Mouse (Mus musculus) kidney, embryonic 16.5 days (tissue): ENCODE measurements around the gene R3hdm1. TPM values are rescaled to one million over a fixed set of nuclear protein-coding genes. Genes with fewer than 3 reads are reported as not detected.
"Not testable (repeated sequence)": the region's sequence is repeated elsewhere in the genome, so short reads cannot be mapped to it uniquely, and the experiment has no call there.

Experiments
- ATAC-seq: fragments of 200-750 bp; cut with Nextera tagmentation; 2 replicates; pipeline ENCODE4 v1.8.0; 2017; ENCODE audit warnings: moderate TSS enrichment; ENCODE audit not compliant: low FRiP score, low TSS enrichment
- H3K27ac ChIP-seq: fragments of 300-500 bp; sonication (generic); 2 replicates; pipeline ENCODE4 v1.5.1; 2014; ENCODE audit warnings: low read length
- H3K27me3 ChIP-seq: fragments of 300-500 bp; sonication (generic); 2 replicates; pipeline ENCODE4 v1.6.1; 2014; ENCODE audit warnings: low read length, control low read depth, mixed read lengths; ENCODE audit not compliant: insufficient read depth
- H3K36me3 ChIP-seq: fragments of 300-500 bp; sonication (generic); 2 replicates; pipeline ENCODE4 v1.6.1; 2014; ENCODE audit warnings: low read length, control low read depth, mixed read lengths; ENCODE audit not compliant: insufficient read depth
- H3K4me1 ChIP-seq: fragments of 300-500 bp; sonication (generic); 2 replicates; pipeline ENCODE4 v1.6.1; 2014; ENCODE audit warnings: low read length, control low read depth, mixed read lengths; ENCODE audit not compliant: insufficient read depth
- H3K4me2 ChIP-seq: fragments of 300-500 bp; sonication (generic); replicated peaks from 2 replicates; pipeline ENCODE4 v1.6.1; 2014; ENCODE audit warnings: low read depth, low read length
- H3K4me3 ChIP-seq: fragments of 300-500 bp; sonication (generic); 2 replicates; pipeline ENCODE4 v1.5.1; 2014; ENCODE audit warnings: mild to moderate bottlenecking, low read length
- H3K9ac ChIP-seq: fragments of 300-500 bp; sonication (generic); replicated peaks from 2 replicates; pipeline ENCODE4 v1.6.1; 2014; ENCODE audit warnings: low read length
- H3K9me3 ChIP-seq: fragments of 300-500 bp; sonication (generic); 2 replicates; pipeline ENCODE4 v1.6.1; 2016; ENCODE audit warnings: low read length, control low read depth
- WGBS: fragments of 180-500 bp; shearing (Covaris S2); extraction: QIAGEN DNeasy Blood & Tissue Kit; methylation state at CpG from one replicate; pipeline ENCODE4 v1.1.7; 2014; 5-methylcytosine and 5-hydroxymethylcytosine counted together
- polyA plus RNA-seq: library from polyadenylated mRNA; unstranded; fragments of >200 nt; fragmentation: Nextera tagmentation; extraction: Ambion mirVana; gene quantifications from 2 replicates; pipeline ENCODE4 v1.2.1, GENCODE M21; 2015

The R3hdm1 gene
- polyA plus RNA-seq, 1 experiment from 2014 or later = 47.1 TPM

- no peak overlapping the region for H3K27ac ChIP-seq
- H3K4me3 ChIP-seq = no peak overlapping the region
- no peak for ATAC-seq
- 94% methylated on average over 4 of the region's 4 CpGs for WGBS
- H3K9ac ChIP-seq = no peak overlapping the region
- H3K4me2 ChIP-seq = no peak overlapping the region
- no peaks in the 10 kb centered on the region for H3K36me3 ChIP-seq
- no peaks in the 10 kb centered on the region for H3K9me3 ChIP-seq
- H3K27me3 ChIP-seq = no peaks in the 10 kb centered on the region
- no peaks in the 10 kb centered on the region for H3K4me1 ChIP-seq
Measured at GRCm38 (mm10) chr1:128120913-128121627, 18.0 kb downstream of the R3hdm1 start.

GRCm38 (mm10) chr1:128136222-128136621 lies 33.1 kb downstream of the R3hdm1 start:
- not testable (repeated sequence) for ATAC-seq, H3K27ac ChIP-seq, H3K4me1 ChIP-seq, H3K27me3 ChIP-seq, H3K36me3 ChIP-seq, H3K9ac ChIP-seq, H3K4me2 ChIP-seq, H3K4me3 ChIP-seq, H3K9me3 ChIP-seq

DNA sequence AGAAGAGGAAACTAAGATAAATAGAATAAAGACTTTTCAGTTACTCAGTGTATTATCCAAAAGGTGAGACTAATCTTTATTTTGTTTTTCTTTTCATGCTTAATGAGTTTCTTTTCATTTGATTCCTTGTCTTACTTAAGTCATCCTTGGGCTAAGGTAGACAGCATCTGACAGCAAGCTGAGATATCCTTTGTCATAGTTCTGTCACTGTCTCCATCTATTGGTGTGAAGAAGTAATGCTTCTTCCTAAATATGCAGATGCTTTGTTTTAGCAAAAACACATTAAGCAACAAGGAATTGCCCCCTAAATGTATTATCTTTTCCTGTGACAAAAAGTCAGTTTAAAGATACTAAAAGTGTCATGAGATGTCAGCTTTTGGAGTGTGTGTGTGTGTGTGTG lies 37.9 kb downstream of the R3hdm1 start:
- Histone ChIP-seq H3K27ac (no peak overlapping the region), H3K9me3 (no peaks in the 10 kb centered on the region), H3K4me3 (no peak overlapping the region), H3K4me2 (no peak overlapping the region), H3K36me3 (no peaks in the 10 kb centered on the region), H3K9ac (no peak overlapping the region), H3K27me3 (no peaks in the 10 kb centered on the region), H3K4me1 (no peaks in the 10 kb centered on the region)
- no peak for ATAC-seq

GRCm38 (mm10) chr1:128141737-128142136 lies 38.6 kb downstream of the R3hdm1 start:
- H3K4me1 ChIP-seq = no peaks in the 10 kb centered on the region
- H3K4me2 ChIP-seq = no peak overlapping the region
- H3K9me3 ChIP-seq = no peaks in the 10 kb centered on the region
- ATAC-seq = no peak
- H3K36me3 ChIP-seq = no peaks in the 10 kb centered on the region
- no peak overlapping the region for H3K4me3 ChIP-seq
- H3K27ac ChIP-seq = no peak overlapping the region
- H3K9ac ChIP-seq = no peak overlapping the region
- H3K27me3 ChIP-seq = no peaks in the 10 kb centered on the region

GRCm38 (mm10) chr1:128166956-128167355 lies 63.9 kb downstream of the R3hdm1 start:
- ATAC-seq = no peak
- no peaks in the 10 kb centered on the region for H3K9me3 ChIP-seq
- no peak overlapping the region for H3K27ac ChIP-seq
- H3K36me3 ChIP-seq = no peaks in the 10 kb centered on the region
- no peaks in the 10 kb centered on the region for H3K27me3 ChIP-seq
- no peak overlapping the region for H3K4me2 ChIP-seq
- 94% methylated on average over 1 of the region's 1 CpGs for WGBS
- no peak overlapping the region for H3K9ac ChIP-seq
- no peak overlapping the region for H3K4me3 ChIP-seq
- no peaks in the 10 kb centered on the region for H3K4me1 ChIP-seq

GRCm38 (mm10) chr1:128170104-128170503 lies 67.0 kb downstream of the R3hdm1 start:
- H3K4me3 ChIP-seq = no peak overlapping the region
- no peak overlapping the region for H3K27ac ChIP-seq
- H3K27me3 ChIP-seq = no peaks in the 10 kb centered on the region
- no peaks in the 10 kb centered on the region for H3K4me1 ChIP-seq
- H3K36me3 ChIP-seq = no peaks in the 10 kb centered on the region
- H3K9me3 ChIP-seq = no peaks in the 10 kb centered on the region
- no peak overlapping the region for H3K9ac ChIP-seq
- H3K4me2 ChIP-seq = no peak overlapping the region
- ATAC-seq = no peak

- no peak overlapping the region for H3K4me2 ChIP-seq
- ATAC-seq = no peak
- WGBS = 56% methylated on average over 2 of the region's 2 CpGs
- no peak overlapping the region for H3K27ac ChIP-seq
- no peaks in the 10 kb centered on the region for H3K4me1 ChIP-seq
- H3K27me3 ChIP-seq = no peaks in the 10 kb centered on the region
- H3K9ac ChIP-seq = no peak overlapping the region
- H3K9me3 ChIP-seq = no peaks in the 10 kb centered on the region
- H3K4me3 ChIP-seq = no peak overlapping the region
- peaks cover 23% of the 10 kb centered on the region for H3K36me3 ChIP-seq
Measured at GRCm38 (mm10) chr1:128191426-128191825, 88.3 kb downstream of the R3hdm1 start.

GRCm38 (mm10) chr1:128192369-128192768 lies 89.3 kb downstream of the R3hdm1 start:
- Histone ChIP-seq H3K27me3 (no peaks in the 10 kb centered on the region), H3K4me1 (no peaks in the 10 kb centered on the region), H3K27ac (no peak overlapping the region), H3K4me2 (no peak overlapping the region), H3K9me3 (no peaks in the 10 kb centered on the region), H3K4me3 (no peak overlapping the region), H3K9ac (no peak overlapping the region), H3K36me3 (peaks cover 19% of the 10 kb centered on the region)
- no peak for ATAC-seq
- 62% methylated on average over 7 of the region's 7 CpGs for WGBS

DNA sequence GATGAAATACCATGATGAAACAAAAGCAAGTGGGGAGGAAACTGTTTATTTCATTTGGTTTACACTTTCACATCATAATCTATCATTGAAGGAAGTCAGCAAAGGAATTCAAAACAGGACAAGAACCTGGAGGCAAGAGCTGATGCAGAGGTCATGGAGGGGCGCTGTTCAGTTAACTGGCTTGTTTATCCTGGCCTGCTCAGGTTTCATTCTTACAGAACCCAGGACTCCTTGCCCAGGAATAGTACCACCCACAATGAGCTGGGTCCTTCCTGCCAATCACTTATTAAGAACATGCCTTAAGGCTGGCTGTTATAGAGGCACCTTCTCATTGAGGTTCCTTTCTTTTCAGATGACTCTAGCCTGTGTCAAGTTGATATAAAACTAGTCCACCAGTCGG lies 90.9 kb downstream of the R3hdm1 start:
- Histone ChIP-seq H3K27me3 (no peaks in the 10 kb centered on the region), H3K27ac (no peak overlapping the region), H3K9ac (no peak overlapping the region), H3K4me3 (no peak overlapping the region), H3K9me3 (no peaks in the 10 kb centered on the region), H3K4me1 (no peaks in the 10 kb centered on the region), H3K36me3 (peaks cover 11% of the 10 kb centered on the region), H3K4me2 (no peak overlapping the region)
- ATAC-seq = no peak
- WGBS = 47% methylated on average over 2 of the region's 2 CpGs

GRCm38 (mm10) chr1:128197353-128197752 lies 94.3 kb downstream of the R3hdm1 start:
- Histone ChIP-seq H3K4me2 (no peak overlapping the region), H3K4me1 (no peaks in the 10 kb centered on the region), H3K27me3 (no peaks in the 10 kb centered on the region), H3K36me3 (peaks cover 15% of the 10 kb centered on the region), H3K9me3 (no peaks in the 10 kb centered on the region), H3K4me3 (no peak overlapping the region), H3K9ac (no peak overlapping the region), H3K27ac (no peak overlapping the region)
- 97% methylated on average over 1 of the region's 1 CpGs for WGBS
- no peak for ATAC-seq
